Mouse (Mus musculus): ENCODE data around the gene Ap4e1.

DNA sequence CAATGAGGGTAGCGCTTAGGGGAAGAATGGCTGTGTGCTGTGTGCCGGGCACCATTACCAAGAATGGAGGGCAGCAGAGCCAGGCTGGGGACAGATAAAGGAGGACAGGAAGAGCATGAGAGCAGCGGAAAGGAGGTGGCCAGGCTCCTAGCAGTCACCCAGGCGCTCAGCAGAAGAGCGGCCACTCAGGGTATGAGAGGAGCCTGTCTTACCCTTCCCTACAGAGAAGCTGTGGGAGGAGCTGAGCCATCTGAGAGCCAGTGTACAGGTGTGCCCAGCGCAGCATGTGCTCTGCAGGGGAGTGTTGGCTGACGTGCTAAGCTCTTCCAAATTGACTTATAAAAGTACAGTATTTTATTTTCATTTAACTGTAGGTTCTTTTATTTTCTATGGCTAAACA lies 60.3 kb downstream of the Ap4e1 start:
- no peak for TF ChIP-seq CTCF (IDR thresholded peaks at IDR 0.05; ENCODE audit: low read depth)
- TF ChIP-seq EP300 (IDR thresholded peaks at IDR 0.05; ENCODE audit: low read depth): no peak

Measured in liver, embryonic 14.5 days (tissue).